Mouse (Mus musculus): ENCODE measurements around the gene Olfr612. TPM values are rescaled to one million over a fixed set of nuclear protein-coding genes. Genes with fewer than 3 reads are reported as not detected.

Gene Olfr612
- polyA plus RNA-seq (2012; rRNA removed), result not detected in 2 replicates

GRCm38 (mm10) chr7:103542617-103543016 lies at the start of gene Olfr612:
Olfr612 (minus strand) TSS chr7:103542717.

GRCm38 (mm10) chr7:103589803-103590202 lies 47.3 kb upstream of the Olfr612 start, which contains the start of gene Olfr618:
Olfr618 (plus strand) TSS chr7:103590103.

GRCm38 (mm10) chr7:103572761-103573160 lies 30.2 kb upstream of the Olfr612 start, which contains the start of gene Olfr617:
Olfr617 (plus strand) TSS chr7:103573061.

GRCm38 (mm10) chr7:103569043-103569442 lies 26.5 kb upstream of the Olfr612 start, which contains the start of gene Olfr616:
Olfr616 (minus strand) TSS chr7:103569143.

GRCm38 (mm10) chr7:103555779-103556178 lies 13.3 kb upstream of the Olfr612 start, which contains the start of gene Olfr615:
Olfr615 (plus strand) TSS chr7:103556079.

GRCm38 (mm10) chr7:103547774-103548173 lies 5.3 kb upstream of the Olfr612 start, which contains the start of gene Olfr613:
Olfr613 (plus strand) TSS chr7:103548074.

GRCm38 (mm10) chr7:103520746-103521145 lies 21.8 kb downstream of the Olfr612 start, which contains the start of gene Olfr611:
Olfr611 (minus strand) TSS chr7:103520846.

GRCm38 (mm10) chr7:103512022-103512421 lies 30.5 kb downstream of the Olfr612 start, which contains the start of gene Olfr610:
Olfr610 (minus strand) TSS chr7:103512122.

DNA sequence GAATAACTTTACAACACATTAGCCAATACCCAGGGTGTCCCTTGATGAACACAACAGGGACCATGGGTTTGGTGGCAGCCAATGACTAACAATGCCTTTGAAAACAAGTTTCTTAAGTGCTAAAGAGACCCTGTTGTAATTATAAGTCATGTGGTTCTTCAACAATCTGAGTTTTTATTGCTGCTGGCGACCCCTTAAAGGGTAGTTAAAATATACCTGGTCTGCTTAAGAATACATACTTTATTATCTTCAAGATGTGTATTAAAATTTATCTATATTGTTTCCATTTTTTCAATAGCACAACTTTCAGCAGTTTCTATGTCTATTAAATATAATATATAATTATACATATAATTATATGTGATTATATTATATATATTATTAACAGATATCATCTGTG lies 44.6 kb downstream of the Olfr612 start, which contains the start of gene Olfr609:
Gene Olfr609, minus strand, starts transcription at position 101 of the 400 bp plus-strand sequence.

Other genes with a start within 250 kb of the Olfr612 start
- gene Olfr596, start 237.1 kb downstream of the Olfr612 start, polyA plus RNA-seq (2012; rRNA removed), result not detected in 2 replicates
- not detected in 2 replicates for gene Olfr597, start 226.4 kb downstream of the Olfr612 start, polyA plus RNA-seq (2012; rRNA removed)
- gene Olfr598, start 219.1 kb downstream of the Olfr612 start, polyA plus RNA-seq (2012; rRNA removed), result not detected in 2 replicates
- gene Olfr599, start 206.8 kb downstream of the Olfr612 start, polyA plus RNA-seq (2012; rRNA removed), result not detected in 2 replicates
- not detected in 2 replicates for gene Olfr600, start 193.0 kb downstream of the Olfr612 start, polyA plus RNA-seq (2012; rRNA removed)
- not detected in 2 replicates for gene Olfr601, start 180.1 kb downstream of the Olfr612 start, polyA plus RNA-seq (2012; rRNA removed)
- not detected in 2 replicates for gene Olfr603, start 156.5 kb downstream of the Olfr612 start, polyA plus RNA-seq (2012; rRNA removed)
- not detected in 2 replicates for gene Usp17lc, start 127.6 kb downstream of the Olfr612 start, polyA plus RNA-seq (2012; rRNA removed)
- gene Olfr605, start 97.3 kb downstream of the Olfr612 start, polyA plus RNA-seq (2012; rRNA removed), result not detected in 2 replicates
- gene Olfr606, start 93.7 kb downstream of the Olfr612 start, polyA plus RNA-seq (2012; rRNA removed), result not detected in 2 replicates
- gene Olfr607, start 78.6 kb downstream of the Olfr612 start, polyA plus RNA-seq (2012; rRNA removed), result not detected in 2 replicates
- gene Olfr608, start 72.8 kb downstream of the Olfr612 start, polyA plus RNA-seq (2012; rRNA removed), result not detected in 2 replicates
- gene Olfr609, start 44.7 kb downstream of the Olfr612 start, polyA plus RNA-seq (2012; rRNA removed), result not detected in 2 replicates
- not detected in 2 replicates for gene Olfr610, start 30.6 kb downstream of the Olfr612 start, polyA plus RNA-seq (2012; rRNA removed)
- not detected in 2 replicates for gene Olfr611, start 21.9 kb downstream of the Olfr612 start, polyA plus RNA-seq (2012; rRNA removed)
- not detected in 2 replicates for gene Olfr613, start 5.4 kb upstream of the Olfr612 start, polyA plus RNA-seq (2012; rRNA removed)
- gene Olfr615, start 13.4 kb upstream of the Olfr612 start, polyA plus RNA-seq (2012; rRNA removed), result not detected in 2 replicates
- not detected in 2 replicates for gene Olfr616, start 26.4 kb upstream of the Olfr612 start, polyA plus RNA-seq (2012; rRNA removed)
- gene Olfr617, start 30.3 kb upstream of the Olfr612 start, polyA plus RNA-seq (2012; rRNA removed), result not detected in 2 replicates
- not detected in 2 replicates for gene Olfr618, start 47.4 kb upstream of the Olfr612 start, polyA plus RNA-seq (2012; rRNA removed)
- gene Olfr619, start 57.9 kb upstream of the Olfr612 start, polyA plus RNA-seq (2012; rRNA removed), result not detected in 2 replicates
- gene Olfr620, start 69.8 kb upstream of the Olfr612 start, polyA plus RNA-seq (2012; rRNA removed), result not detected in 2 replicates
- 0.02 TPM in 1 of 2 replicates, not detected in the other for gene Olfr622, start 100.0 kb upstream of the Olfr612 start, polyA plus RNA-seq (2012; rRNA removed)
- not detected in 2 replicates for gene Olfr623, start 121.0 kb upstream of the Olfr612 start, polyA plus RNA-seq (2012; rRNA removed)
- gene Olfr624, start 128.5 kb upstream of the Olfr612 start, polyA plus RNA-seq (2012; rRNA removed), result under 0.01 TPM in 2 replicates
- not detected in 2 replicates for gene Olfr625-ps1, start 140.0 kb upstream of the Olfr612 start, polyA plus RNA-seq (2012; rRNA removed)
- gene Olfr243, start 172.0 kb upstream of the Olfr612 start, polyA plus RNA-seq (2012; rRNA removed), result not detected in 2 replicates
- not detected in 2 replicates for gene Olfr628, start 187.7 kb upstream of the Olfr612 start, polyA plus RNA-seq (2012; rRNA removed)
- 0.06 and 0.08 TPM in 2 replicates for gene Olfr629, start 202.2 kb upstream of the Olfr612 start, polyA plus RNA-seq (2012; rRNA removed)
- gene Olfr630, start 214.6 kb upstream of the Olfr612 start, polyA plus RNA-seq (2012; rRNA removed), result 0.03 TPM in 2 replicates
- gene Olfr69, start 228.9 kb upstream of the Olfr612 start, polyA plus RNA-seq (2012; rRNA removed), result 0.01 TPM in 1 of 2 replicates, not detected in the other
- 0.06 and 0.08 TPM in 2 replicates for gene Olfr68, start 237.0 kb upstream of the Olfr612 start, polyA plus RNA-seq (2012; rRNA removed)
- 0.01 and 0.02 TPM in 2 replicates for gene Olfr67, start 249.1 kb upstream of the Olfr612 start, polyA plus RNA-seq (2012; rRNA removed)